In the genomic region with DNA sequence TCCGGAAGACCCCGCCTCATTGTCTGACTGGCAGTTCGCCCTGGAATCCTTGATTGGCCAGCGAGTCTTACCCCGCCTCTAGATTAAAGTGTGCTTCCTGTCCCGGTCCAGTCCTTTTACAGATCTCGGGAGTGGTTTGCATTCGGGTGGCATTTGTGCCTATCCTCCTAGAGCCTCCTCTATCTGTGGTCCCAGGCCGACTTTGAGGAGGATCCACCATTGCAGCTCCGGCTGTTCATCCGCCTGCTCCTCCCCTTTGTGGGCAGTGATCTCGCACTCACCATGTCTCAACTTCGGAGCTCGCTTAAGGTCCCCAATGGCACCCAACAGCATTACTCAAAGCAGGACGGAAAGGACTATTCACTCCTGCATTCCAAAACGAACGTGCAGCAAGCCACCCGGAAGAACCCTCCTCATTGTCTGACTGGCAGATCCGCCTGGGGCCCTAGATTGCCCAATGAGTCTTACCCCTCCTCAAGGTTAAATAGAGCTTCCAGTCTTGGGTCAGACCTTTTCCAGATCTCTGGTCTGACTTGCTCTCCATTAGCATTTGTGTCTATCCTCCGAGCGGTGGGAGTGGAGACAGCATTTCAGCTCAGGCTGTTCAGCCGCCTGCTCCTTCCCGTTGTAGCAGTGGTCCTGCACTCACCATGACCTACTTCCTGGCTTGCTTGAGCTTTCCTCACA, we compare ENCODE assay signal across 8 mouse cellular contexts. TPM values are rescaled to one million over a fixed set of nuclear protein-coding genes. Genes with fewer than 3 reads are reported as not detected.
DNase-seq lines count a peak whose midpoint lies in the region; ATAC-seq lines count a peak whose summit lies in the region.

No protein-coding gene starts in this region.

- H3K27ac ChIP-seq in lung, embryonic 16.5 days (ENCODE audit: low read length): peak overlapping the region; percentile 98

- H3K27me3 ChIP-seq in lung, embryonic 16.5 days (ENCODE audit: control insufficient read depth, insufficient read depth, low read depth, low read length): no peaks in the 10 kb centered on the region

- peak; percentile 99 to 100 for ATAC-seq in hematopoietic stem cell, adult 5-6 weeks (replicated peaks in 1 of 2; ENCODE audit: insufficient read depth in 1 of 2, low FRiP score in 2 of 2, low TSS enrichment in 1 of 2, low read depth in 1 of 2, poor library complexity in 2 of 2, severe bottlenecking in 2 of 2)
- ATAC-seq in lung, embryonic 16.5 days (ENCODE audit: low read depth): peak; percentile 99

- H3K4me3 ChIP-seq in lung, embryonic 16.5 days (ENCODE audit: low read length): peak overlapping the region; percentile 63

- peak overlapping the region; percentile 62 for H3K4me2 ChIP-seq in lung, embryonic 16.5 days (ENCODE audit: low read depth, low read length)

- peak; percentile 86 for DNase-seq in MEL-GATA-1-ER (ENCODE audit: extremely low read depth, low read depth)
- DNase-seq in cerebellum, adult 8-10 months: peak; percentile 72
- DNase-seq in forelimb bud, embryonic 11.5 days (ENCODE audit: low read depth, low spot score): peak; percentile 72
- DNase-seq in layer of hippocampus, adult 9-10 months (ENCODE audit: low spot score): peak; percentile 48
- DNase-seq in ovary, postnatal 10 days (ENCODE audit: low spot score): peak; percentile 27
- peak; percentile 60 to 64 for DNase-seq in thymus, postnatal 10 days (ENCODE audit: low spot score in 2 of 2)

- H3K9ac ChIP-seq in lung, embryonic 16.5 days (ENCODE audit: low read length): peak overlapping the region; percentile 76

- no peaks in the 10 kb centered on the region for H3K4me1 ChIP-seq in lung, embryonic 16.5 days (replicated peaks; ENCODE audit: control insufficient read depth, insufficient read depth, low read length)

- H3K36me3 ChIP-seq in lung, embryonic 16.5 days (ENCODE audit: control insufficient read depth, insufficient read depth, low read length): no peaks in the 10 kb centered on the region

- 0% methylated on average over 23 of the region's 23 CpGs for WGBS in lung, embryonic 16.5 days

- no peaks in the 10 kb centered on the region for H3K9me3 ChIP-seq in lung, embryonic 16.5 days (ENCODE audit: control insufficient read depth, low read length)

RNA-seq across cellular contexts. Expression of gene Zfp825, which starts 30.9 kb away (rescaled TPM):
- 8.1 and 13.9 TPM in 2 replicates for total RNA-seq in hematopoietic stem cell, adult 5-6 weeks (2017)
- polyA plus RNA-seq in lung, embryonic 16.5 days (2015; fragmentation: Nextera tagmentation; extraction: Ambion mirVana): 23.7 TPM in 2 replicates

Comparison
In these comparisons a context has a peak if more than half of its experiments do, and no peak if none do; other contexts are left out.
1. Peak in every context shown above with its lines: DNase-seq, ATAC-seq, H3K4me3 ChIP-seq and H3K27ac ChIP-seq.
2. DNase-seq: peak in every context shown above with its lines; median percentile 86 in MEL-GATA-1-ER; 72 in cerebellum, adult 8-10 months; 72 in forelimb bud, embryonic 11.5 days; 62 in thymus, postnatal 10 days; 48 in layer of hippocampus, adult 9-10 months; 27 in ovary, postnatal 10 days.